Mouse (Mus musculus): Measurements from ENCODE around the gene Aspg. TPM values are rescaled to one million over a fixed set of nuclear protein-coding genes. Genes with fewer than 3 reads are reported as not detected.

Gene Aspg
- polyA plus RNA-seq, 1 experiment from 2014 or later, result 1.1 TPM

DNA sequence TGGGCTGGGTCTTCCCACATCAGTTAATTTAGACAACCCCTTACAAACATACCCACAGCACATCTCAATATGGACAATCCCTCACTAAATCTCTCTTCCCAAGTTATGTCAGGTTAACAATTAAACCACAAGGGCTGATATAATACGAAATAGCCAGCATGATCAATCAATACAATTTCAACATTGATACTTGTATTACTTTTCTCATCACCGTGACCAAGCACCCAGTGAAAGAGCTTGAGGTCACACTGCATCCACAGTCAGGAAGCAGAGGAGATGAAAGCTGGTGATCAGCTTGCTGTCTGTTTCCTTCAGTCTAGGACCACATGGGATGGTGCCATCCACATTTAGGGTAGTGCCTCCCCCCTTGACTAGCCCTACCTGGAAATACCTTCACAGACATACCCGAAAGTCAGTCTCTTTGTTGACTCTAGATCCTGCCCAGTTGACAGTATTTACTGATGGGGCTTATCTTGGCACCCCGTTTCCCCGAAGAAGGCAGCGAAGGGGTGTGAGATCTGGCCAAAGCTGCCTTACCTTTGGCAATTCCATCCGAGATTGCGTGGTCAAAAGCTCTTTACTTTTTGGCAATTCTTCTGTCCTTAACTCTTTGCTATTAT, 12.1 kb upstream of the Aspg start:
- no peak overlapping the region for H3K4me2 ChIP-seq (replicated peaks; ENCODE audit: low read depth, low read length)
- 86% methylated on average over 8 of the region's 8 CpGs for WGBS
- H3K4me3 ChIP-seq (ENCODE audit: low read length), result no peak overlapping the region
- 0 out of 2 replicates have a peak, but pooled peaks cover 4% of the 10 kb centered on the region for H3K4me1 ChIP-seq (ENCODE audit: control insufficient read depth, insufficient read depth, low read length)
- no peaks in the 10 kb centered on the region for H3K27me3 ChIP-seq (ENCODE audit: control insufficient read depth, insufficient read depth, low read length)
- no peak for ATAC-seq (ENCODE audit: low FRiP score, low TSS enrichment)
- no peaks in the 10 kb centered on the region for H3K9me3 ChIP-seq (ENCODE audit: control insufficient read depth, low read length)
- H3K9ac ChIP-seq (ENCODE audit: low read depth, low read length), result no peak overlapping the region
- H3K36me3 ChIP-seq (ENCODE audit: control insufficient read depth, insufficient read depth, low read length), result no peaks in the 10 kb centered on the region
- H3K27ac ChIP-seq (ENCODE audit: low read depth, low read length), result no peak overlapping the region

DNA sequence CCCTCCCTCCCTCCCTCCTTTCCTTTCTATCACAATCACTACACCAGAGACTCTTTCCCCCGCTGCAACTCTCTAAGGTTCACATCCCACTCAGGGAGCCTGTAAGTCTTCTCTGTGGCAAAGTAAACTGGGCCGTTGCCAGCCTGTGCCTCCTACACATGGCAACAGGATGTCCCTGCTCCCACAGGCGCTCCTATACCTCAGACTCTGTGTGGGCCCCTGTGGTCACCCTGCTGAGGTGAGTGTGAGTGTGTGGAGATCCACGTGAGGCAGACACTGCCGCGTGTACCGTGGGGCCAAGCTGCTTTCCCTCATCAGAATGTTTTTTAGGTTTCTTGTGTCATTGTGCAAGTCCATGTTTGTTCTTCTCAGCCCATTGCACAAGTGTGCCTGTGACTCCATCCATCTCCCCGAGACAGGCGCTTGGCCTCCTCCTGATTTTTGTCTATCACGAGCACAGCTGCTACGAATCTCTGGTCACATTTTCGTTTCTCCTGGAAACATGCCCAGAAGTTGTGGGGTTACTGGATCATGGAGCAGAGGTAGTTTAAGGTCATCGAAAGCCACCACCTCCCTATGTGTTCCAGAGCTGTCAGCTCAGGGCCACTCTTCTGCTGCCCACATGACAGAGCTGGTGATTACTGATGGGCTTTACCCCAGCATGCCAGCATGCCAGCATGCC, 10.3 kb upstream of the Aspg start:
- Histone ChIP-seq H3K27ac (ENCODE audit: low read depth, low read length) (no peak overlapping the region), H3K4me1 (ENCODE audit: control insufficient read depth, insufficient read depth, low read length) (0 out of 2 replicates have a peak, but pooled peaks cover 4% of the 10 kb centered on the region)

DNA sequence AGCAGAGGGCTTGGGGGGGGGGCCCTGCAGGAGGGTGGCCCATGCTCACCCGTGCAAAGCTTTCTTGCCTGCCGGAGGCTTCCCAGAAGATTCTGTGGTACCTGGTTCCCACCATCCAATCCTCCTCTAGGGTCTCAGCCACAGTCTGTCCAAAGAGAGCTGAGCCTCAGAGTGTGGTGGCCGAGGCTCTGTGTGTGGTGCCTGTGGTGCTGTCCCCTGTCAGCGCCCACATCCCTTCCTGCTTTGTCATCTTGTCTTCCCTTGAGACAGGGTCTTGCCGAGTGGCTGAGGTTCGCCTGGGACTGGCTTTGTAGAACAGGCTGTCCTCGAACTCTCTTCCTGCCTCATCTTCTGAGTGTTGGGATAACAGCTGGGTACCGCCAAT, 9.8 kb upstream of the Aspg start:
- no peak for ATAC-seq (ENCODE audit: low FRiP score, low TSS enrichment)
- 69% methylated on average over 8 of the region's 8 CpGs for WGBS
- no peaks in the 10 kb centered on the region for H3K9me3 ChIP-seq (ENCODE audit: control insufficient read depth, low read length)
- 0 out of 2 replicates have a peak, but pooled peaks cover 4% of the 10 kb centered on the region for H3K4me1 ChIP-seq (ENCODE audit: control insufficient read depth, insufficient read depth, low read length)
- no peaks in the 10 kb centered on the region for H3K27me3 ChIP-seq (ENCODE audit: control insufficient read depth, insufficient read depth, low read length)
- H3K9ac ChIP-seq (ENCODE audit: low read depth, low read length), result no peak overlapping the region
- no peaks in the 10 kb centered on the region for H3K36me3 ChIP-seq (ENCODE audit: control insufficient read depth, insufficient read depth, low read length)
- H3K4me2 ChIP-seq (replicated peaks; ENCODE audit: low read depth, low read length), result no peak overlapping the region
- H3K4me3 ChIP-seq (ENCODE audit: low read length), result no peak overlapping the region
- H3K27ac ChIP-seq (ENCODE audit: low read depth, low read length), result no peak overlapping the region

More for the DNA sequence above, 10.3 kb upstream of the Aspg start:
- 0 out of 2 replicates have a peak, but pooled peaks have one; percentile 52 for ATAC-seq (ENCODE audit: low FRiP score, low TSS enrichment)
- Histone ChIP-seq H3K4me2 (replicated peaks; ENCODE audit: low read depth, low read length) (no peak overlapping the region), H3K4me3 (ENCODE audit: low read length) (no peak overlapping the region), H3K9ac (ENCODE audit: low read depth, low read length) (no peak overlapping the region), H3K27me3 (ENCODE audit: control insufficient read depth, insufficient read depth, low read length) (no peaks in the 10 kb centered on the region), H3K9me3 (ENCODE audit: control insufficient read depth, low read length) (no peaks in the 10 kb centered on the region), H3K36me3 (ENCODE audit: control insufficient read depth, insufficient read depth, low read length) (no peaks in the 10 kb centered on the region)
- 40% methylated on average over 13 of the region's 13 CpGs for WGBS

DNA sequence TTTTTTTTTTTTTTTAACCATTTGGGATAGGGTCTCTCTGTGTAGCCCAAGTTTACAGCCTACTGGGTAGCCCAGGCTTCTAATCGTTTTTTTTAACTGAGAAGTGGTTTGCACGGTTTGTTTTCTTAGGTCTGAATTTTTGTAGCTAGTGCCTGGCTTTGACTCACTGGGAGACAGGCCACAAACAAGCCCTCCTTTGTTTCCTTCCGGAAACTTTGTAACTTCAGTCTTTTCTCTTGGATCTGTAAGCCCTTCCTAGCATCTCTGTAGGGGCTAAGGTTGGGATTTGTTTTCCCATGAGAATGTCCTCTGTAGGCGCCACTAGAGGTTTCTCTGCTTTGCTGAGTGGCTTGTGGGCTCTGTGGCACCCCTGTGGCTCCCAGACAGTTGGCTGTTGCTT, 6.4 kb upstream of the Aspg start:
- no peak overlapping the region for H3K9ac ChIP-seq (ENCODE audit: low read depth, low read length)
- H3K9me3 ChIP-seq (ENCODE audit: control insufficient read depth, low read length), result no peaks in the 10 kb centered on the region
- no peak overlapping the region for H3K4me3 ChIP-seq (ENCODE audit: low read length)
- H3K36me3 ChIP-seq (ENCODE audit: control insufficient read depth, insufficient read depth, low read length), result no peaks in the 10 kb centered on the region
- H3K27me3 ChIP-seq (ENCODE audit: control insufficient read depth, insufficient read depth, low read length), result no peaks in the 10 kb centered on the region
- H3K4me1 ChIP-seq (ENCODE audit: control insufficient read depth, insufficient read depth, low read length), result 0 out of 2 replicates have a peak, but pooled peaks cover 4% of the 10 kb centered on the region
- ATAC-seq (ENCODE audit: low FRiP score, low TSS enrichment), result no peak
- WGBS, result 71% methylated on average over 4 of the region's 4 CpGs
- H3K4me2 ChIP-seq (replicated peaks; ENCODE audit: low read depth, low read length), result no peak overlapping the region
- H3K27ac ChIP-seq (ENCODE audit: low read depth, low read length), result no peak overlapping the region

DNA sequence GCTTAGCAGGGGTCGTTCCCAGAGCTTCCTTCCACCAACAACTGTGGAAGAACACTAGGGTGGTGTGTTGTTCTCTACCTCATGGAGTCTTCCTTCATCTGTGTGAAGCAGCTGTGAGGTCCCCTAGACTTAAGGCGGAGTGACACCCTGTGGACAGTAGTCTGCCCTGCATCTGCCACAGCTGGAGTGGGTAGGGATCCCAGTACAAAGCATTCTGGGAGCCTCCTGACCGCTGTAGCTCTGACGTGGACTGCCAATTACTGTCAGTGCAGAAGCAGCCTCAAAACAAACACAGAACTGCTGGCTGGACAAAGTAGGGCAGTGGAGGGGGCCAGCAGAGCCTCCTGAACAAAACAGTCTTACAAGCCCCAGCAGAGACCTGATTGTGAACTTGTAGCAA, 5.4 kb upstream of the Aspg start:
- Histone ChIP-seq H3K4me3 (ENCODE audit: low read length) (no peak overlapping the region), H3K27me3 (ENCODE audit: control insufficient read depth, insufficient read depth, low read length) (no peaks in the 10 kb centered on the region), H3K4me2 (replicated peaks; ENCODE audit: low read depth, low read length) (no peak overlapping the region), H3K36me3 (ENCODE audit: control insufficient read depth, insufficient read depth, low read length) (no peaks in the 10 kb centered on the region), H3K9me3 (ENCODE audit: control insufficient read depth, low read length) (no peaks in the 10 kb centered on the region), H3K4me1 (ENCODE audit: control insufficient read depth, insufficient read depth, low read length) (0 out of 2 replicates have a peak, but pooled peaks cover 3% of the 10 kb centered on the region), H3K27ac (ENCODE audit: low read depth, low read length) (no peak overlapping the region), H3K9ac (ENCODE audit: low read depth, low read length) (no peak overlapping the region)
- WGBS, result 64% methylated on average over 4 of the region's 4 CpGs
- ATAC-seq (ENCODE audit: low FRiP score, low TSS enrichment), result no peak

DNA sequence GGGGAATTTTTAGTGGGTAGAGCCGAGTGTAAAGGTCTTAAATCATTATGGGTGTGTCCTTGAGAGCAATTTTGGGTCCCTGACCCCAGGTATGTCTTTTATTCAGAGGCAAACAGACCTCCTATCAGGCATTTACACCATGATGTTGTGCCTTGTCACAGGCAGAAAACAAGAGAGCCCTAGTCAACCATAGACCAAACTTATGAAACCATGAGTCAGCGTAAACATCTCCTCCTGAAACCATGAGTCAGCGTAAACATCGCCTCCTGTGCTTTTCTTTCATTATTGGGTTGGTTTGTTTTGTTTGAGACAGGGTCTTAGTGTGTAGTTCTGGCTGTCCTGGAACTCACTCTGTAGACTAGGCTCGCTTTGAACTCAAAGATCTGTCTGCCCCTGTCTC, 3.3 kb upstream of the Aspg start:
- H3K4me2 ChIP-seq (replicated peaks; ENCODE audit: low read depth, low read length), result no peak overlapping the region
- 82% methylated on average over 5 of the region's 5 CpGs for WGBS
- H3K9ac ChIP-seq (ENCODE audit: low read depth, low read length), result no peak overlapping the region
- no peaks in the 10 kb centered on the region for H3K9me3 ChIP-seq (ENCODE audit: control insufficient read depth, low read length)
- 0 out of 2 replicates have a peak, but pooled peaks cover 3% of the 10 kb centered on the region for H3K27me3 ChIP-seq (ENCODE audit: control insufficient read depth, insufficient read depth, low read length)
- no peak overlapping the region for H3K27ac ChIP-seq (ENCODE audit: low read depth, low read length)
- H3K4me1 ChIP-seq (ENCODE audit: control insufficient read depth, insufficient read depth, low read length), result no peaks in the 10 kb centered on the region
- no peak for ATAC-seq (ENCODE audit: low FRiP score, low TSS enrichment)
- H3K4me3 ChIP-seq (ENCODE audit: low read length), result no peak overlapping the region
- no peaks in the 10 kb centered on the region for H3K36me3 ChIP-seq (ENCODE audit: control insufficient read depth, insufficient read depth, low read length)

DNA sequence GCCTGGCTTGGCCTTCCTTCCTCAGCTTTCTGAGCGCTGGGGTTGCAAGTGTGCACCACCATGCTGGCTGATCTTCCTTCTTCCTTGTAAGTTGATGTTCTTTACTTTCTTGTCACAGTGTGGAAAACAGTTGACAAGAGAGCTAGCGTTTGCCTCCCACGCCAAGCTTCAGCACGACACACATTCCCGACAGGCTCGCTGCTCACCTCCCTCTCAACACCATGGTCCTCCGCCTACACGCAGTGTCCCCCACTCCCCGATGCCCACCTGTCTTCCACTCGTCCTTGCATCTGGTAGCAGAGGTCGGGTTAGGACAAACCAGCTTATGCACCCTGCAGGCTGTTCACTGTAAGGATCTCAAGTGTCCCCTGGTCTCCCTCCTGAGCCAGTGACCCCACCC, 1.6 kb upstream of the Aspg start:
- Histone ChIP-seq H3K9ac (ENCODE audit: low read depth, low read length) (no peak overlapping the region), H3K9me3 (ENCODE audit: control insufficient read depth, low read length) (no peaks in the 10 kb centered on the region), H3K27ac (ENCODE audit: low read depth, low read length) (no peak overlapping the region), H3K4me2 (replicated peaks; ENCODE audit: low read depth, low read length) (no peak overlapping the region), H3K4me1 (ENCODE audit: control insufficient read depth, insufficient read depth, low read length) (no peaks in the 10 kb centered on the region), H3K36me3 (ENCODE audit: control insufficient read depth, insufficient read depth, low read length) (no peaks in the 10 kb centered on the region), H3K27me3 (ENCODE audit: control insufficient read depth, insufficient read depth, low read length) (0 out of 2 replicates have a peak, but pooled peaks cover 3% of the 10 kb centered on the region), H3K4me3 (ENCODE audit: low read length) (no peak overlapping the region)
- WGBS, result 86% methylated on average over 11 of the region's 11 CpGs
- no peak for ATAC-seq (ENCODE audit: low FRiP score, low TSS enrichment)

DNA sequence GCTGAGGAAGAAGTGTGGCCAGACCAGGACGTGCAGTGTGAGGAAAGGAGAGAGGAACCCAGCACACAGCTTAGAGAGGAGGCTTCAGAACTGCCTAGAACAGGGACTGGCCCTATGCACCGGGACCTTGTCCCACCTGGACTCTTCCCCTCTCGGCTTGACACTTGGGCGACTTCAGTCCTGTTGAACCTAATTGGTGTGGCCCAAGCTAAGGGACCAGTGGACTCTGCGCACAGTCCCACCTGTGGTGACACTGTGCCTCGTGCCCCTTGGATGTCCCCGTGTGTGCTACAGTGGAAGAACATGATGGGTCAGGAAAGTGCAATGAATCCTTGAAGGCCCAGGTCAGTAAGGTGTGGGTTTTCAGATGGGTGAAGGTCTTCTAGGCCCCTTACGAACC, 1.2 kb downstream of the Aspg start:
- no peak overlapping the region for H3K4me2 ChIP-seq (replicated peaks; ENCODE audit: low read depth, low read length)
- 87% methylated on average over 8 of the region's 8 CpGs for WGBS
- no peak overlapping the region for H3K27ac ChIP-seq (ENCODE audit: low read depth, low read length)
- H3K36me3 ChIP-seq (ENCODE audit: control insufficient read depth, insufficient read depth, low read length), result no peaks in the 10 kb centered on the region
- 0 out of 2 replicates have a peak, but pooled peaks cover 3% of the 10 kb centered on the region for H3K27me3 ChIP-seq (ENCODE audit: control insufficient read depth, insufficient read depth, low read length)
- no peak overlapping the region for H3K9ac ChIP-seq (ENCODE audit: low read depth, low read length)
- no peaks in the 10 kb centered on the region for H3K9me3 ChIP-seq (ENCODE audit: control insufficient read depth, low read length)
- no peak overlapping the region for H3K4me3 ChIP-seq (ENCODE audit: low read length)
- ATAC-seq (ENCODE audit: low FRiP score, low TSS enrichment), result no peak
- no peaks in the 10 kb centered on the region for H3K4me1 ChIP-seq (ENCODE audit: control insufficient read depth, insufficient read depth, low read length)

DNA sequence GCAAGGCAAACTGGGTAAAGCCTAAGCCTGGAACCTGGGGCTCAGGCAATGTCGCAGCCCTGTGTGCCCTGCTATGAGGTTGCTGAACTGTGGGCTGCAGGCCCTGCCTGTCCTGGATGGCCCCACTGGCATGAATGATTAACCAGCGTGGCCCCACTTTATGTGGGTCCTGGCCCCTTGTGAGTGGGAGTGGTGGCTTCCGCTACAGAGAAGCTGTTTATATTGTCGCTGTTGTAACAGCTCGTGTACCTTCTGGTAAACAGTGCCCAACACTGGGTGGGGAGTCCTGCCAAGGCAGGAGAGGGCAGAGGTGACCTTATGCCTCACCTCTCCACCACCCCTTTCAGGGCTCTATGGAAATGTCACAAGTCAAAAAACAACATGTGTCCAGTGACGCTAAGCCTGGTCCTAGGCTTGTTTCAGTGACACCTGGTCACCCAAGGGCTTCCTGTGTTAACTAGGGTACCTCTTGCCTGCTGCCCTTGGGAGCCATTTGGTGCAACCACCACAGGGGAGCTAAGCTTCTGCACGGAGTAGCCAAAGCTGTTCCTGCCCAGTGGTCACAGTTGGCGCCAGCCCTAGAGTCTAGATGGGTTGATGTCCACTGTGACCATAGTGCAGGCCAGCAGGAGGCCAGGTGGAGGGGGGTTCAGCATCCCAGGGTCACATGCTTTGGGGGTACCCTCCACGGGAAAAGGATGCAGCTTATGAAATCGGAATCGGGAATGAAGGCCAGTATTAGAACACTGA, 2.4 kb downstream of the Aspg start:
- H3K27ac ChIP-seq (ENCODE audit: low read depth, low read length), result no peak overlapping the region
- no peak overlapping the region for H3K4me3 ChIP-seq (ENCODE audit: low read length)
- H3K36me3 ChIP-seq (ENCODE audit: control insufficient read depth, insufficient read depth, low read length), result no peaks in the 10 kb centered on the region
- H3K9ac ChIP-seq (ENCODE audit: low read depth, low read length), result no peak overlapping the region
- 59% methylated on average over 11 of the region's 11 CpGs for WGBS
- H3K4me2 ChIP-seq (replicated peaks; ENCODE audit: low read depth, low read length), result no peak overlapping the region
- ATAC-seq (ENCODE audit: low FRiP score, low TSS enrichment), result no peak
- 0 out of 2 replicates have a peak, but pooled peaks cover 3% of the 10 kb centered on the region for H3K27me3 ChIP-seq (ENCODE audit: control insufficient read depth, insufficient read depth, low read length)
- no peaks in the 10 kb centered on the region for H3K9me3 ChIP-seq (ENCODE audit: control insufficient read depth, low read length)
- 0 out of 2 replicates have a peak, but pooled peaks cover 3% of the 10 kb centered on the region for H3K4me1 ChIP-seq (ENCODE audit: control insufficient read depth, insufficient read depth, low read length)
